Comparison of ENCODE assay signal across 9 mouse cellular contexts in the genomic region with DNA sequence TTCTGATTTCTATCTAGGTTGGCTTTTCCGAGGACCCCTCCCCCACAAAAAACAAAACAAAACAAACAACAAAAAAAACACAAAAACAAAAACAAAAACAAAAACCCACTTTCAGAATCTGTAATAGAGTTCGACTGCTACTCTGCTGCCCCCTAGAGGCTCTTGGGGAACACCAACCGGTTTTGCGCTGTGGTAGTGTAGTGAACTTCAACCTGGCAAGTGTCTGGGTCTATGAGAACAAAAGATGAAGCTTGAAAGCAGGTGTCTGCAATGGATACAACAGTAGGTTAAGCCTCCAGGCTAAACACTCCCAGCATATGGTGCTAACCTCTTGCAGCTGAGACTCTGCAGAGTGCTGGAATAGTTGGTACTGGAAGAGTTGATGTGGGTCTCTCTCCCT. TPM values are rescaled to one million over a fixed set of nuclear protein-coding genes. Genes with fewer than 3 reads are reported as not detected.
DNase-seq lines count a peak whose midpoint lies in the region; ATAC-seq and TF ChIP-seq lines count a peak whose summit lies in the region.
"Had no signal": no experiment of that assay in that cellular context is flagged by ENCODE, and none has a peak within 500 bp of the region (broad histone marks: within the 10 kb centered on the region; RNA-seq: fewer than 3 reads in every experiment).

No protein-coding gene starts in this region.

- H3K4me2 ChIP-seq in kidney, embryonic 15.5 days = no peak overlapping the region
- no peak overlapping the region for H3K4me2 ChIP-seq in hindbrain, embryonic 14.5 days (replicated peaks)
- H3K4me2 ChIP-seq in limb, embryonic 14.5 days (replicated peaks; ENCODE audit: low read depth, low read length, severe bottlenecking) = no peak overlapping the region
- H3K4me2 ChIP-seq: limb, embryonic 13.5 days had no signal

- H3K9ac ChIP-seq in kidney, embryonic 15.5 days = no peak overlapping the region
- no peak overlapping the region for H3K9ac ChIP-seq in hindbrain, embryonic 14.5 days
- no peak overlapping the region for H3K9ac ChIP-seq in limb, embryonic 14.5 days (ENCODE audit: low read depth, low read length, severe bottlenecking)
- H3K9ac ChIP-seq: limb, embryonic 13.5 days had no signal

- no peaks in the 10 kb centered on the region for H3K36me3 ChIP-seq in kidney, embryonic 15.5 days
- H3K36me3 ChIP-seq in hindbrain, embryonic 14.5 days (replicated peaks; ENCODE audit: control insufficient read depth, insufficient read depth) = no peaks in the 10 kb centered on the region
- no peaks in the 10 kb centered on the region for H3K36me3 ChIP-seq in limb, embryonic 14.5 days (ENCODE audit: control insufficient read depth, insufficient read depth, low read length)
- H3K36me3 ChIP-seq: limb, embryonic 13.5 days had no signal

- no peak for ATAC-seq in kidney, embryonic 15.5 days (replicated peaks; ENCODE audit: low FRiP score)
- ATAC-seq in hindbrain, embryonic 14.5 days (ENCODE audit: low FRiP score) = 0 out of 2 replicates have a peak, but pooled peaks have one; percentile 27
- no peak for ATAC-seq in limb, embryonic 14.5 days (ENCODE audit: low FRiP score, low read depth)
- no peak for ATAC-seq in erythroblast, adult 5-6 weeks (replicated peaks; ENCODE audit: low FRiP score, poor library complexity, severe bottlenecking)

- TF ChIP-seq POLR2A in cortical plate, adult 2 months (IDR thresholded peaks at IDR 0.05; ENCODE audit: extremely low read depth, insufficient read depth, low read length) = no peak
- no peak for TF ChIP-seq POLR2A in limb, embryonic 14.5 days (IDR thresholded peaks at IDR 0.05; ENCODE audit: borderline replicate concordance, extremely low read depth, insufficient read depth, insufficient read length)

- no peak overlapping the region for H3K4me3 ChIP-seq in kidney, embryonic 15.5 days (replicated peaks)
- H3K4me3 ChIP-seq in cortical plate, adult 2 months (ENCODE audit: insufficient read depth, low read length) = no peak overlapping the region
- no peak overlapping the region for H3K4me3 ChIP-seq in hindbrain, embryonic 14.5 days (replicated peaks; ENCODE audit: low read length)
- no peak overlapping the region for H3K4me3 ChIP-seq in limb, embryonic 14.5 days (replicated peaks; ENCODE audit: low read length)
- H3K4me3 ChIP-seq: limb, embryonic 13.5 days had no signal

- no peaks in the 10 kb centered on the region for H3K9me3 ChIP-seq in kidney, embryonic 15.5 days (replicated peaks)
- no peaks in the 10 kb centered on the region for H3K9me3 ChIP-seq in hindbrain, embryonic 14.5 days (ENCODE audit: control insufficient read depth, low read length)
- H3K9me3 ChIP-seq in limb, embryonic 14.5 days (ENCODE audit: control insufficient read depth, low read length) = no peaks in the 10 kb centered on the region
- H3K9me3 ChIP-seq: limb, embryonic 13.5 days had no signal

- DNase-seq in kidney, adult 9 months = peak; percentile 28
- peak; percentile 74 for DNase-seq in ZHBTc4 (ENCODE audit: low read depth, low spot score)
- peak; percentile 81 for DNase-seq in hindbrain, embryonic 14.5 days (ENCODE audit: low spot score)
- DNase-seq in limb, embryonic 14.5 days (ENCODE audit: low spot score) = peak; percentile 48
- peak; percentile 51 to 53 for DNase-seq in right cerebral cortex, adult 2 months (ENCODE audit: low spot score in 2 of 2)

- H3K27ac ChIP-seq in kidney, embryonic 15.5 days = no peak overlapping the region
- H3K27ac ChIP-seq in cortical plate, adult 2 months (ENCODE audit: insufficient read depth, low read length) = no peak overlapping the region
- no peak overlapping the region for H3K27ac ChIP-seq in hindbrain, embryonic 14.5 days
- H3K27ac ChIP-seq in limb, embryonic 14.5 days (replicated peaks; ENCODE audit: low read depth, low read length) = no peak overlapping the region
- H3K27ac ChIP-seq: limb, embryonic 13.5 days had no signal

- H3K27me3 ChIP-seq in kidney, embryonic 15.5 days = no peaks in the 10 kb centered on the region
- no peaks in the 10 kb centered on the region for H3K27me3 ChIP-seq in hindbrain, embryonic 14.5 days (ENCODE audit: control insufficient read depth, insufficient read depth, low read length)
- H3K27me3 ChIP-seq in limb, embryonic 14.5 days (ENCODE audit: control insufficient read depth, insufficient read depth, low read length) = no peaks in the 10 kb centered on the region
- H3K27me3 ChIP-seq: limb, embryonic 13.5 days had no signal

- no peaks in the 10 kb centered on the region for H3K4me1 ChIP-seq in kidney, embryonic 15.5 days
- H3K4me1 ChIP-seq in cortical plate, adult 2 months (ENCODE audit: control insufficient read depth, insufficient read depth, low read length) = no peaks in the 10 kb centered on the region
- no peaks in the 10 kb centered on the region for H3K4me1 ChIP-seq in hindbrain, embryonic 14.5 days (replicated peaks; ENCODE audit: control insufficient read depth, insufficient read depth, low read length)
- H3K4me1 ChIP-seq in limb, embryonic 14.5 days (ENCODE audit: control insufficient read depth, insufficient read depth, low read length) = no peaks in the 10 kb centered on the region
- H3K4me1 ChIP-seq: limb, embryonic 13.5 days had no signal

- 5% methylated on average over 4 of the region's 4 CpGs for WGBS in kidney, embryonic 15.5 days
- 3% methylated on average over 4 of the region's 4 CpGs for WGBS in hindbrain, embryonic 14.5 days
- WGBS in limb, embryonic 14.5 days = 5% methylated on average over 4 of the region's 4 CpGs

- peak; percentile 67 for TF ChIP-seq CTCF in cortical plate, adult 2 months (IDR thresholded peaks at IDR 0.05; ENCODE audit: extremely low read depth, insufficient read depth, low read length)

RNA-seq across cellular contexts. Expression of a gene that starts 40.2 kb away (rescaled TPM):
- 1.9 and 2.0 TPM in 2 replicates for polyA plus RNA-seq in kidney, embryonic 15.5 days (2015; fragmentation: Nextera tagmentation; extraction: Ambion mirVana)
- 136 and 140 TPM in 2 replicates for polyA plus RNA-seq in cortical plate, adult 2 months (2012; rRNA removed)
- polyA plus RNA-seq in hindbrain, embryonic 14.5 days (2014; fragmentation: Nextera tagmentation; extraction: Ambion mirVana) = 59.4 and 68.5 TPM in 2 replicates
- 4.7 and 6.0 TPM in 2 replicates for polyA plus RNA-seq in limb, embryonic 14.5 days (2012; rRNA removed)
- polyA plus RNA-seq in limb, embryonic 14.5 days (2014; fragmentation: Nextera tagmentation; extraction: Ambion mirVana) = 8.1 and 12.3 TPM in 2 replicates
- total RNA-seq in erythroblast, adult 5-6 weeks (2015; ENCODE audit: low replicate concordance) = not detected in 2 replicates
- 0.14 and 0.94 TPM in 2 replicates for total RNA-seq in erythroblast, adult 5-6 weeks (2017; ENCODE audit: low replicate concordance)

Comparison
In these comparisons a context has a peak if more than half of its experiments do, and no peak if none do; other contexts are left out.
1. DNase-seq: peak in every context shown above with its lines; median percentile 81 in hindbrain, embryonic 14.5 days; 74 in ZHBTc4; 52 in right cerebral cortex, adult 2 months; 48 in limb, embryonic 14.5 days; 28 in kidney, adult 9 months.